Mouse (Mus musculus) hindbrain, embryonic 14.5 days (tissue): ENCODE results near the gene Synpr. TPM values are rescaled to one million over a fixed set of nuclear protein-coding genes. Genes with fewer than 3 reads are reported as not detected.

Source experiments
- ATAC-seq: fragments of 200-750 bp; cut with Nextera tagmentation; 2 replicates; pipeline ENCODE4 v1.8.0; 2017; ENCODE audit warnings: moderate number of reproducible peaks, mild to moderate bottlenecking, moderate TSS enrichment, moderate library complexity; ENCODE audit not compliant: low FRiP score
- DNase-seq: peaks from one replicate; pipeline ENCODE4 v3.0.0-alpha.2; 2015; ENCODE audit warnings: low spot score
- H3K27ac ChIP-seq: fragments of 300-500 bp; sonication (generic); 2 replicates; pipeline ENCODE4 v1.5.1; 2014; ENCODE audit warnings: mild to moderate bottlenecking, moderate library complexity
- H3K27me3 ChIP-seq: fragments of 300-500 bp; sonication (generic); 2 replicates; pipeline ENCODE4 v1.6.1; 2014; ENCODE audit warnings: mild to moderate bottlenecking, low read length, mixed read lengths; ENCODE audit not compliant: control insufficient read depth, insufficient read depth
- H3K36me3 ChIP-seq: fragments of 300-500 bp; sonication (generic); replicated peaks from 2 replicates; pipeline ENCODE4 v1.6.1; 2014; ENCODE audit not compliant: control insufficient read depth, insufficient read depth
- H3K4me1 ChIP-seq: fragments of 300-500 bp; sonication (generic); replicated peaks from 2 replicates; pipeline ENCODE4 v1.6.1; 2014; ENCODE audit warnings: antibody characterized with exemption, low read length, mixed read lengths; ENCODE audit not compliant: control insufficient read depth, insufficient read depth
- H3K4me2 ChIP-seq: fragments of 300-500 bp; sonication (generic); replicated peaks from 2 replicates; pipeline ENCODE4 v1.6.1; 2014; ENCODE audit warnings: mild to moderate bottlenecking, moderate library complexity
- H3K4me3 ChIP-seq: fragments of 300-500 bp; sonication (generic); replicated peaks from 2 replicates; pipeline ENCODE4 v1.5.1; 2014; ENCODE audit warnings: mild to moderate bottlenecking, low read length
- H3K9ac ChIP-seq: fragments of 300-500 bp; sonication (generic); 2 replicates; pipeline ENCODE4 v1.6.1; 2014
- H3K9me3 ChIP-seq: fragments of 300-500 bp; sonication (generic); 2 replicates; pipeline ENCODE4 v1.6.1; 2016; ENCODE audit warnings: low read length; ENCODE audit not compliant: control insufficient read depth
- WGBS: fragments of 180-500 bp; shearing (Covaris S2); extraction: QIAGEN DNeasy Blood & Tissue Kit; methylation state at CpG from one replicate; pipeline ENCODE4 v1.1.7; 2014; 5-methylcytosine and 5-hydroxymethylcytosine counted together
- polyA plus RNA-seq: library from polyadenylated mRNA; unstranded; fragments of >200 nt; fragmentation: Nextera tagmentation; extraction: Ambion mirVana; gene quantifications from 2 replicates; pipeline ENCODE4 v1.2.1, GENCODE M21; 2014

Synpr gene
- polyA plus RNA-seq, 1 experiment from 2014 or later = 52.7 TPM

GRCm38 (mm10) chr14:13389081-13389480 lies 104.5 kb downstream of the Synpr start:
- no peaks in the 10 kb centered on the region for H3K4me1 ChIP-seq
- H3K4me2 ChIP-seq = no peak overlapping the region
- no peak overlapping the region for H3K4me3 ChIP-seq
- no peak overlapping the region for H3K9ac ChIP-seq
- ATAC-seq (no peak), DNase-seq (no peak)
- no peaks in the 10 kb centered on the region for H3K27me3 ChIP-seq
- H3K27ac ChIP-seq = no peak overlapping the region
- no peaks in the 10 kb centered on the region for H3K36me3 ChIP-seq
- WGBS = 68% methylated on average over 7 of the region's 7 CpGs
- no peaks in the 10 kb centered on the region for H3K9me3 ChIP-seq

- H3K27ac ChIP-seq = no peak overlapping the region
- H3K9ac ChIP-seq = no peak overlapping the region
- H3K4me1 ChIP-seq = no peaks in the 10 kb centered on the region
- no peak for ATAC-seq
- no peak for DNase-seq
- H3K27me3 ChIP-seq = no peaks in the 10 kb centered on the region
- 79% methylated on average over 5 of the region's 5 CpGs for WGBS
- no peak overlapping the region for H3K4me3 ChIP-seq
- H3K36me3 ChIP-seq = no peaks in the 10 kb centered on the region
- no peaks in the 10 kb centered on the region for H3K9me3 ChIP-seq
- no peak overlapping the region for H3K4me2 ChIP-seq
These were observed 105.4 kb downstream of the Synpr start for GRCm38 (mm10) chr14:13389954-13390353.

GRCm38 (mm10) chr14:13399226-13400020 lies 114.8 kb downstream of the Synpr start:
- no peaks in the 10 kb centered on the region for H3K27me3 ChIP-seq
- H3K4me3 ChIP-seq = no peak overlapping the region
- H3K36me3 ChIP-seq = no peaks in the 10 kb centered on the region
- H3K27ac ChIP-seq = no peak overlapping the region
- no peaks in the 10 kb centered on the region for H3K9me3 ChIP-seq
- H3K4me1 ChIP-seq = no peaks in the 10 kb centered on the region
- H3K4me2 ChIP-seq = no peak overlapping the region
- ATAC-seq = no peak
- no peak overlapping the region for H3K9ac ChIP-seq
- 56% methylated on average over 6 of the region's 6 CpGs for WGBS
- no peak for DNase-seq

GRCm38 (mm10) chr14:13411636-13412035 lies 127.1 kb downstream of the Synpr start:
- ATAC-seq = no peak
- DNase-seq = no peak
- Histone ChIP-seq H3K27ac (no peak overlapping the region), H3K4me3 (no peak overlapping the region), H3K36me3 (no peaks in the 10 kb centered on the region), H3K27me3 (no peaks in the 10 kb centered on the region), H3K4me1 (no peaks in the 10 kb centered on the region), H3K4me2 (no peak overlapping the region), H3K9ac (no peak overlapping the region), H3K9me3 (no peaks in the 10 kb centered on the region)
- 71% methylated on average over 1 of the region's 1 CpGs for WGBS

GRCm38 (mm10) chr14:13440723-13441122 lies 156.1 kb downstream of the Synpr start:
- no peak for ATAC-seq
- Histone ChIP-seq H3K27ac (no peak overlapping the region), H3K27me3 (no peaks in the 10 kb centered on the region), H3K4me2 (no peak overlapping the region), H3K4me3 (no peak overlapping the region), H3K9ac (no peak overlapping the region), H3K4me1 (no peaks in the 10 kb centered on the region), H3K9me3 (no peaks in the 10 kb centered on the region), H3K36me3 (no peaks in the 10 kb centered on the region)
- 85% methylated on average over 6 of the region's 6 CpGs for WGBS
- no peak for DNase-seq

- Histone ChIP-seq H3K27ac (no peak overlapping the region), H3K4me1 (no peaks in the 10 kb centered on the region), H3K27me3 (no peaks in the 10 kb centered on the region), H3K4me3 (no peak overlapping the region), H3K9ac (no peak overlapping the region), H3K4me2 (no peak overlapping the region), H3K36me3 (no peaks in the 10 kb centered on the region), H3K9me3 (no peaks in the 10 kb centered on the region)
- DNase-seq = no peak
- ATAC-seq = no peak
- 21% methylated on average over 2 of the region's 2 CpGs for WGBS
These were observed 160.3 kb downstream of the Synpr start for GRCm38 (mm10) chr14:13444908-13445307.

GRCm38 (mm10) chr14:13453461-13454204 lies 169.1 kb downstream of the Synpr start:
- H3K4me2 ChIP-seq = peak overlapping the region; percentile 31
- no peaks in the 10 kb centered on the region for H3K27me3 ChIP-seq
- H3K9ac ChIP-seq = 0 out of 2 replicates have a peak overlapping the region, but pooled peaks have one; percentile 3
- DNase-seq (no peak), ATAC-seq (peak; percentile 78)
- WGBS = 28% methylated on average over 3 of the region's 3 CpGs
- peak overlapping the region; percentile 29 for H3K27ac ChIP-seq
- H3K4me3 ChIP-seq = peak overlapping the region; percentile 0; the same call in 1 of the 2 replicates
- no peaks in the 10 kb centered on the region for H3K36me3 ChIP-seq
- H3K4me1 ChIP-seq = peaks cover 8% of the 10 kb centered on the region; the same call in 1 of the 2 replicates
- H3K9me3 ChIP-seq = no peaks in the 10 kb centered on the region

GRCm38 (mm10) chr14:13454991-13455390 lies 170.4 kb downstream of the Synpr start:
- no peaks in the 10 kb centered on the region for H3K27me3 ChIP-seq
- H3K9me3 ChIP-seq = no peaks in the 10 kb centered on the region
- no peaks in the 10 kb centered on the region for H3K36me3 ChIP-seq
- H3K4me1 ChIP-seq = peaks cover 8% of the 10 kb centered on the region; the same call in 1 of the 2 replicates
- no peak overlapping the region for H3K4me3 ChIP-seq
- no peak overlapping the region for H3K9ac ChIP-seq
- H3K27ac ChIP-seq = no peak overlapping the region
- DNase-seq (no peak), ATAC-seq (no peak)
- peak overlapping the region; percentile 22; the same call in 1 of the 2 replicates for H3K4me2 ChIP-seq

- WGBS = 12% methylated on average over 1 of the region's 1 CpGs
- ATAC-seq (no peak), DNase-seq (no peak)
These were observed 174.8 kb downstream of the Synpr start for GRCm38 (mm10) chr14:13459333-13459732.

More at GRCm38 (mm10) chr14:13459333-13459732, 174.8 kb downstream of the Synpr start:
- no peak overlapping the region for H3K4me3 ChIP-seq
- H3K4me1 ChIP-seq = peaks cover 8% of the 10 kb centered on the region; the same call in 1 of the 2 replicates
- no peak overlapping the region for H3K9ac ChIP-seq
- H3K36me3 ChIP-seq = no peaks in the 10 kb centered on the region
- H3K27ac ChIP-seq = no peak overlapping the region
- no peaks in the 10 kb centered on the region for H3K27me3 ChIP-seq
- no peak overlapping the region for H3K4me2 ChIP-seq
- no peaks in the 10 kb centered on the region for H3K9me3 ChIP-seq
